Mouse (Mus musculus) liver, embryonic 14.5 days (tissue): ENCODE measurements around the gene Kcp. TPM values are rescaled to one million over a fixed set of nuclear protein-coding genes. Genes with fewer than 3 reads are reported as not detected.
A peak's percentile ranks its signal among the peaks of the same experiment; 100 is the strongest.

Source experiments
- ATAC-seq: fragments of 200-750 bp; cut with Nextera tagmentation; 2 replicates; pipeline ENCODE4 v1.8.0; 2017; ENCODE audit warnings: moderate number of reproducible peaks, mild to moderate bottlenecking, moderate library complexity; ENCODE audit not compliant: insufficient read depth
- DNase-seq, 3 experiments: peaks; one replicate each; pipeline ENCODE4 v3.0.0-alpha.2; 2012 to 2013; ENCODE audit warnings: low read depth in 3 of 3, low spot score in 3 of 3
- H3K27ac ChIP-seq: fragments of 300-500 bp; sonication (generic); 2 replicates; pipeline ENCODE4 v1.5.1; 2014; ENCODE audit warnings: moderate library complexity, mild to moderate bottlenecking, control low read depth, inconsistent platforms
- H3K27me3 ChIP-seq: fragments of 300-500 bp; sonication (generic); 2 replicates; pipeline ENCODE4 v1.6.1; 2014; ENCODE audit warnings: mild to moderate bottlenecking, low read length, moderate library complexity; ENCODE audit not compliant: control insufficient read depth, insufficient read depth
- H3K36me3 ChIP-seq: fragments of 300-500 bp; sonication (generic); replicated peaks from 2 replicates; pipeline ENCODE4 v1.6.1; 2014; ENCODE audit warnings: low read depth; ENCODE audit not compliant: control insufficient read depth, insufficient read depth
- H3K4me1 ChIP-seq, 2 experiments: fragments of 200-500 bp in 1 of 2; fragments of 300-500 bp in 1 of 2; sonication (generic) in 1 of 2; replicated peaks; 2 replicates each; pipeline ENCODE4 v1.6.1; 2012 to 2014; ENCODE audit warnings: antibody characterized with exemption in 1 of 2, inconsistent platforms in 1 of 2, low read length in 1 of 2; ENCODE audit not compliant: control insufficient read depth in 2 of 2, insufficient read depth in 2 of 2
- H3K4me2 ChIP-seq: fragments of 300-500 bp; sonication (generic); 2 replicates; pipeline ENCODE4 v1.6.1; 2014; ENCODE audit warnings: low read depth, mild to moderate bottlenecking, control low read depth, moderate library complexity
- H3K4me3 ChIP-seq, 2 experiments: fragments of 200-500 bp in 1 of 2; fragments of 300-500 bp in 1 of 2; sonication (generic) in 1 of 2; 2 replicates each; pipeline ENCODE4 v1.5.1; 2012 to 2014; ENCODE audit warnings: low read depth in 2 of 2, low read length in 2 of 2, mild to moderate bottlenecking in 2 of 2, control low read depth in 1 of 2, inconsistent platforms in 1 of 2, moderate library complexity in 1 of 2; ENCODE audit not compliant: insufficient read depth in 1 of 2
- H3K9ac ChIP-seq: fragments of 300-500 bp; sonication (generic); replicated peaks from 2 replicates; pipeline ENCODE4 v1.6.1; 2014; ENCODE audit warnings: mild to moderate bottlenecking, control low read depth, moderate library complexity
- H3K9me3 ChIP-seq: fragments of 300-500 bp; sonication (generic); 2 replicates; pipeline ENCODE4 v1.6.1; 2016; ENCODE audit warnings: low read length, mixed read lengths; ENCODE audit not compliant: control insufficient read depth
- CTCF ChIP-seq: IDR thresholded peaks from 2 replicates; pipeline ENCODE4 v1.5.1; 2016; ENCODE audit warnings: antibody characterized with exemption, low read depth, control low read depth
- EP300 ChIP-seq: IDR thresholded peaks from 2 replicates; pipeline ENCODE4 v1.6.1; 2016; ENCODE audit warnings: antibody characterized with exemption, low read depth
- WGBS: fragments of 180-500 bp; shearing (Covaris S2); extraction: QIAGEN DNeasy Blood & Tissue Kit; methylation state at CpG from one replicate; pipeline ENCODE4 v1.1.7; 2014; ENCODE audit not compliant: insufficient replicate concordance; 5-methylcytosine and 5-hydroxymethylcytosine counted together
- polyA plus RNA-seq, 2 experiments: library from polyadenylated mRNA; depleted of rRNA in 1 of 2; stranded (reverse) in 1 of 2; unstranded in 1 of 2; fragments of >200 nt; fragmentation: Nextera tagmentation in 1 of 2; extraction: Ambion mirVana in 1 of 2; gene quantifications; 2 replicates each; pipeline versions ENCODE4 v1.2.1 to v1.2.3; 2012 to 2014

The Kcp gene
- polyA plus RNA-seq, 2 experiments, result 0.67 to 2.0 TPM

- no peak for TF ChIP-seq CTCF
- no peak for TF ChIP-seq EP300
- H3K4me1 ChIP-seq, result no peaks in the 10 kb centered on the region
These were observed 29.0 kb upstream of the Kcp start for GRCm38 (mm10) chr6:29536651-29537193.

GRCm38 (mm10) chr6:29535316-29535715 lies 27.6 kb upstream of the Kcp start:
- Histone ChIP-seq H3K36me3 (no peaks in the 10 kb centered on the region), H3K4me1 (no peaks in the 10 kb centered on the region), H3K4me2 (no peak overlapping the region), H3K9me3 (no peaks in the 10 kb centered on the region), H3K27me3 (0 out of 2 replicates have a peak, but pooled peaks cover 2% of the 10 kb centered on the region), H3K9ac (no peak overlapping the region), H3K4me3 (no peak overlapping the region), H3K27ac (no peak overlapping the region)
- WGBS, result 65% methylated on average over 6 of the region's 6 CpGs
- no peak for DNase-seq
- TF ChIP-seq EP300 (no peak), CTCF (no peak)
- no peak for ATAC-seq

More at GRCm38 (mm10) chr6:29536651-29537193, 29.0 kb upstream of the Kcp start:
- Histone ChIP-seq H3K4me2 (no peak overlapping the region), H3K27me3 (no peaks in the 10 kb centered on the region), H3K4me3 (no peak overlapping the region), H3K9me3 (no peaks in the 10 kb centered on the region), H3K27ac (no peak overlapping the region), H3K36me3 (peaks cover 8% of the 10 kb centered on the region), H3K9ac (no peak overlapping the region)
- 73% methylated on average over 4 of the region's 4 CpGs for WGBS
- no peak for DNase-seq
- no peak for ATAC-seq

GRCm38 (mm10) chr6:29530050-29530449 lies 22.3 kb upstream of the Kcp start:
- peaks cover 47% of the 10 kb centered on the region for H3K27me3 ChIP-seq

GRCm38 (mm10) chr6:29529444-29529820 lies 21.7 kb upstream of the Kcp start:
- 14% methylated on average over 2 of the region's 2 CpGs for WGBS

More at GRCm38 (mm10) chr6:29530050-29530449, 22.3 kb upstream of the Kcp start:
- Histone ChIP-seq H3K27ac (no peak overlapping the region), H3K4me1 (no peaks in the 10 kb centered on the region), H3K36me3 (no peaks in the 10 kb centered on the region), H3K4me3 (no peak overlapping the region), H3K9ac (no peak overlapping the region), H3K9me3 (no peaks in the 10 kb centered on the region), H3K4me2 (no peak overlapping the region)
- ATAC-seq, result no peak
- TF ChIP-seq CTCF (no peak), EP300 (no peak)
- 40% methylated on average over 4 of the region's 4 CpGs for WGBS
- no peak for DNase-seq

GRCm38 (mm10) chr6:29528561-29529443 lies 21.1 kb upstream of the Kcp start:
- Histone ChIP-seq H3K36me3 (no peaks in the 10 kb centered on the region), H3K9me3 (no peaks in the 10 kb centered on the region), H3K27me3 (peaks cover 47% of the 10 kb centered on the region), H3K4me2 (peak overlapping the region; percentile 20; the same call in 1 of the 2 replicates), H3K9ac (no peak overlapping the region), H3K4me1 (no peaks in the 10 kb centered on the region), H3K27ac (no peak overlapping the region), H3K4me3 (peak overlapping the region; percentile 1 to 16; a peak in 3 of 4 replicates)
- ATAC-seq, result no peak
- DNase-seq, result peak in 1 of 3 experiments; percentile 31
- TF ChIP-seq CTCF (no peak), EP300 (no peak)
- 12% methylated on average over 13 of the region's 13 CpGs for WGBS

More at GRCm38 (mm10) chr6:29529444-29529820, 21.7 kb upstream of the Kcp start:
- Histone ChIP-seq H3K4me3 (peak overlapping the region; percentile 1 to 16; a peak in 2 of 4 replicates), H3K9me3 (no peaks in the 10 kb centered on the region), H3K27me3 (peaks cover 47% of the 10 kb centered on the region), H3K4me2 (peak overlapping the region; percentile 20; the same call in 1 of the 2 replicates), H3K9ac (no peak overlapping the region), H3K4me1 (no peaks in the 10 kb centered on the region), H3K27ac (no peak overlapping the region), H3K36me3 (no peaks in the 10 kb centered on the region)
- DNase-seq (no peak), ATAC-seq (no peak)
- no peak for TF ChIP-seq EP300
- no peak for TF ChIP-seq CTCF
